ENCODE assay signal across 22 mouse cellular contexts in genomic region chr15:12235559-12235958, GRCm38 (mm10). TPM values are rescaled to one million over a fixed set of nuclear protein-coding genes. Genes with fewer than 3 reads are reported as not detected.
A peak's percentile ranks its signal among the peaks of the same experiment; 100 is the strongest.
DNase-seq lines count a peak whose midpoint lies in the region; ATAC-seq and TF ChIP-seq lines count a peak whose summit lies in the region.
"Had no signal": no experiment of that assay in that cellular context is flagged by ENCODE, and none has a peak within 500 bp of the region (broad histone marks: within the 10 kb centered on the region; RNA-seq: fewer than 3 reads in every experiment).

No protein-coding gene starts in this region.

- H3K9ac ChIP-seq in liver, embryonic 12.5 days: no peak overlapping the region
- no peak overlapping the region for H3K9ac ChIP-seq in CH12.LX (ENCODE audit: insufficient read depth, low read depth)
- H3K9ac ChIP-seq in MEL (ENCODE audit: control insufficient read depth, low read depth, low read length, poor library complexity, severe bottlenecking): no peak overlapping the region
- H3K9ac ChIP-seq in kidney, embryonic 16.5 days (replicated peaks; ENCODE audit: low read length): no peak overlapping the region

- DNase-seq in liver (no peak), CH12.LX (ENCODE audit: extremely low read depth) (peak; percentile 50), MEL (ENCODE audit: low read depth, low spot score) (peak; percentile 29)
- DNase-seq in yolk sac, embryonic 10.5 days (ENCODE audit: low spot score): no peak
- DNase-seq: adrenal gland, adult 2 months; adrenal gland, adult 8-10 months; adrenal gland, postnatal 10 days; adrenal gland, postnatal 14 days; adrenal gland, postnatal 25 days; adrenal gland, postnatal 36 days; B cell, adult 2 months; cerebellum, adult 11 months; cerebellum, adult 11-12 months; cerebellum, adult 18-20 months; cerebellum, adult 2 months; cerebellum, adult 8-10 months had no signal

- H3K36me3 ChIP-seq in liver, embryonic 12.5 days: peaks cover 80% of the 10 kb centered on the region
- peaks cover 29 to 68% of the 10 kb centered on the region in 2 experiments for H3K36me3 ChIP-seq in CH12.LX (replicated peaks in 1 of 2; ENCODE audit: control insufficient read depth in 1 of 2, insufficient read depth in 1 of 2, low read length in 1 of 2)
- peaks cover 17 to 63% of the 10 kb centered on the region in 2 experiments for H3K36me3 ChIP-seq in MEL (ENCODE audit: control insufficient read depth in 1 of 2, insufficient read depth in 2 of 2, low read length in 2 of 2)
- peaks cover 45% of the 10 kb centered on the region for H3K36me3 ChIP-seq in kidney, embryonic 16.5 days (ENCODE audit: insufficient read depth, low read length)

- TF ChIP-seq POLR2A in CH12.LX (IDR thresholded peaks at IDR 0.05; ENCODE audit: low read depth, low read length) (0 out of 2 replicates have a peak, but pooled peaks have one; percentile 19), MEL (IDR thresholded peaks at IDR 0.05; ENCODE audit: control insufficient read depth in 1 of 2, insufficient read depth in 1 of 2, low read depth in 1 of 2, low read length in 2 of 2, poor library complexity in 1 of 2) (no peak)

- H3K9me3 ChIP-seq in liver, embryonic 12.5 days (replicated peaks): no peaks in the 10 kb centered on the region
- no peaks in the 10 kb centered on the region for H3K9me3 ChIP-seq in CH12.LX (replicated peaks; ENCODE audit: low read length)
- no peaks in the 10 kb centered on the region for H3K9me3 ChIP-seq in MEL (replicated peaks; ENCODE audit: insufficient read depth, low read length)
- no peaks in the 10 kb centered on the region for H3K9me3 ChIP-seq in kidney, embryonic 16.5 days (ENCODE audit: low read length)
- H3K9me3 ChIP-seq: G1E had no signal

- peaks cover 56% of the 10 kb centered on the region for H3K4me1 ChIP-seq in liver, embryonic 12.5 days
- peaks cover 28 to 84% of the 10 kb centered on the region in 2 experiments for H3K4me1 ChIP-seq in CH12.LX (ENCODE audit: control insufficient read depth in 1 of 2, insufficient read depth in 2 of 2)
- peaks cover 30 to 54% of the 10 kb centered on the region in 2 experiments for H3K4me1 ChIP-seq in MEL (ENCODE audit: control insufficient read depth in 1 of 2, insufficient read depth in 2 of 2, low read length in 2 of 2)
- H3K4me1 ChIP-seq in kidney, embryonic 16.5 days (ENCODE audit: insufficient read depth, low read length): peaks cover 4% of the 10 kb centered on the region; the same call in 1 of the 2 replicates

- TF ChIP-seq CTCF in CH12.LX (conservative IDR thresholded peaks at IDR 0.05 in 1 of 2, IDR thresholded peaks at IDR 0.05 in 1 of 2; ENCODE audit: low read depth in 2 of 2, low read length in 2 of 2): no peak
- TF ChIP-seq CTCF in MEL (IDR thresholded peaks at IDR 0.05 in 2 of 3, conservative IDR thresholded peaks at IDR 0.05 in 1 of 3; ENCODE audit: control insufficient read depth in 1 of 3, insufficient read depth in 1 of 3, low read depth in 2 of 3, low read length in 3 of 3, poor library complexity in 1 of 3, severe bottlenecking in 1 of 3): no peak

- ATAC-seq in liver, embryonic 12.5 days: no peak
- ATAC-seq in kidney, embryonic 16.5 days (ENCODE audit: low FRiP score, low TSS enrichment): no peak
- ATAC-seq: activated CD4-positive, CD25-positive, alpha-beta regulatory T cell, adult 4 months; CD4-positive, CD25-positive, alpha-beta regulatory T cell, adult 4 months; Patski had no signal

- H3K79me2 ChIP-seq in CH12.LX (replicated peaks; ENCODE audit: control insufficient read depth, extremely low read depth, insufficient read depth, poor library complexity, severe bottlenecking) (no peaks in the 10 kb centered on the region), MEL (ENCODE audit: control insufficient read depth, insufficient read depth, low read length, poor library complexity) (peaks cover 1% of the 10 kb centered on the region; the same call in 1 of the 2 replicates)

- no peak overlapping the region for H3K4me3 ChIP-seq in liver, embryonic 12.5 days
- no peak overlapping the region for H3K4me3 ChIP-seq in CH12.LX (replicated peaks in 1 of 3; ENCODE audit: low read depth in 2 of 3, low read length in 2 of 3, poor library complexity in 1 of 3)
- no peak overlapping the region for H3K4me3 ChIP-seq in MEL (ENCODE audit: control insufficient read depth in 1 of 2, insufficient read depth in 1 of 2, low read depth in 2 of 2, low read length in 2 of 2)
- H3K4me3 ChIP-seq in kidney, embryonic 16.5 days (ENCODE audit: low read length): no peak overlapping the region

- TF ChIP-seq RAD21 in CH12.LX (IDR thresholded peaks at IDR 0.05; ENCODE audit: low read depth, low read length) (no peak), MEL (IDR thresholded peaks at IDR 0.05; ENCODE audit: low read depth, low read length) (no peak)

- 0% methylated on average over 1 of the region's 1 CpGs for WGBS in liver, embryonic 12.5 days (ENCODE audit: insufficient replicate concordance)
- 54% methylated on average over 1 of the region's 1 CpGs for WGBS in kidney, embryonic 16.5 days

- H3K27me3 ChIP-seq in liver, embryonic 12.5 days (replicated peaks): no peaks in the 10 kb centered on the region
- H3K27me3 ChIP-seq in CH12.LX (replicated peaks): no peaks in the 10 kb centered on the region
- no peaks in the 10 kb centered on the region for H3K27me3 ChIP-seq in MEL (ENCODE audit: control insufficient read depth in 1 of 2, insufficient read depth in 2 of 2, low read length in 2 of 2)
- H3K27me3 ChIP-seq in kidney, embryonic 16.5 days (ENCODE audit: insufficient read depth, low read length): no peaks in the 10 kb centered on the region
- H3K27me3 ChIP-seq: Patski had no signal

- 0 out of 2 replicates have a peak overlapping the region, but pooled peaks have one; percentile 23 for H3K27ac ChIP-seq in liver, embryonic 12.5 days
- peak overlapping the region; percentile 65; the same call in 1 of the 2 replicates for H3K27ac ChIP-seq in CH12.LX (ENCODE audit: insufficient read depth, low read depth)
- H3K27ac ChIP-seq in MEL (ENCODE audit: control insufficient read depth, low read depth, low read length): peak overlapping the region; percentile 95
- no peak overlapping the region for H3K27ac ChIP-seq in kidney, embryonic 16.5 days (ENCODE audit: low read length)

- no peak for TF ChIP-seq EP300 in CH12.LX (IDR thresholded peaks at IDR 0.05; ENCODE audit: low read length)
- no peak for TF ChIP-seq EP300 in MEL (IDR thresholded peaks at IDR 0.05; ENCODE audit: low read depth in 1 of 2, low read length in 2 of 2)

- dilution Hi-C loops in CH12.LX (cut with MboI; ENCODE audit: extremely low pct_ligation_motif_present, extremely low pct_unique_long_range_greater_than_20kb, low sequenced_read_pairs): no loop called here

- in situ Hi-C loops in CH12.LX (cut with MboI; ENCODE audit: low pct_ligation_motif_present, low pct_unique_long_range_greater_than_20kb, low sequenced_read_pairs): no loop called here

- H3K4me2 ChIP-seq in liver, embryonic 12.5 days: no peak overlapping the region
- peak overlapping the region; percentile 59 for H3K4me2 ChIP-seq in CH12.LX (ENCODE audit: insufficient read depth, low read depth, poor library complexity, severe bottlenecking)
- no peak overlapping the region for H3K4me2 ChIP-seq in kidney, embryonic 16.5 days (replicated peaks; ENCODE audit: low read depth, low read length)

TF ChIP-seq in CH12.LX, 34 proteins besides CTCF, POLR2A, EP300 and RAD21:
- TF ChIP-seq USF2 (conservative IDR thresholded peaks at IDR 0.05; ENCODE audit: low read depth, low read length): 0 out of 2 replicates have a peak, but pooled peaks have one; percentile 10
- TF ChIP-seq NELFE (IDR thresholded peaks at IDR 0.05; ENCODE audit: low read depth, low read length): no peak
- TF ChIP-seq MYC (IDR thresholded peaks at IDR 0.05; ENCODE audit: low read depth, low read length): peak; percentile 91
- TF ChIP-seq ZNF384 (IDR thresholded peaks at IDR 0.05; ENCODE audit: low read depth, low read length): peak; percentile 40; the same call in 1 of the 2 replicates
- TF ChIP-seq USF1 (IDR thresholded peaks at IDR 0.05; ENCODE audit: low read depth, low read length): peak; percentile 48; the same call in 1 of the 2 replicates
- 0 out of 2 replicates have a peak, but pooled peaks have one; percentile 56 for TF ChIP-seq MXI1 (IDR thresholded peaks at IDR 0.05; ENCODE audit: low read depth, low read length)
TF ChIP-seq in CH12.LX: peak in this region for 5.

TF ChIP-seq in MEL, 35 proteins besides CTCF, POLR2A, EP300 and RAD21:
- TF ChIP-seq UBTF (IDR thresholded peaks at IDR 0.05; ENCODE audit: borderline replicate concordance, insufficient read depth, low read depth, low read length) (no peak), POLR2AphosphoS2 (IDR thresholded peaks at IDR 0.05; ENCODE audit: low read length) (no peak), MAX (IDR thresholded peaks at IDR 0.05; ENCODE audit: low read length) (0 out of 2 replicates have a peak, but pooled peaks have one; percentile 7), USF1 (IDR thresholded peaks at IDR 0.05; ENCODE audit: low read depth, low read length) (peak; percentile 74), ZKSCAN1 (IDR thresholded peaks at IDR 0.05; ENCODE audit: low read depth, low read length) (no peak)

RNA-seq across cellular contexts. Expression of gene Mtmr12, which starts 30.7 kb away (rescaled TPM):
- 11.9 and 12.3 TPM in 2 replicates for polyA plus RNA-seq in liver, embryonic 12.5 days (2016; fragmentation: Nextera tagmentation; extraction: Ambion mirVana)
- total RNA-seq in CH12.LX (2012; rRNA removed) (8.2 and 8.6 TPM in 2 replicates), CH12.LX (2014; rRNA removed) (11.0 and 12.3 TPM in 2 replicates), MEL (2012; rRNA removed) (14.3 and 18.0 TPM in 2 replicates)
- polyA plus RNA-seq in CH12.LX (2012; ENCODE audit: insufficient read length, low read depth) (15.3 and 16.3 TPM in 2 replicates), MEL (2012; ENCODE audit: insufficient read depth in 1 of 2, insufficient read length in 2 of 2, low read depth in 1 of 2, low replicate concordance in 2 of 2, missing spikeins in 1 of 2) (10 to 100 TPM in 1 of 2 experiments, not detected in 1; 38.2 TPM)
- polyA plus RNA-seq in kidney, embryonic 16.5 days (2015; fragmentation: Nextera tagmentation; extraction: Ambion mirVana): 22.5 and 25.0 TPM in 2 replicates

Comparison
In these comparisons a context has a peak if more than half of its experiments do, and no peak if none do; other contexts are left out.
1. DNase-seq: peak in CH12.LX (single experiment) and MEL (single experiment); none in liver (single experiment) and yolk sac, embryonic 10.5 days (single experiment).